Mouse (Mus musculus) neural tube, embryonic 14.5 days (tissue): ENCODE measurements at regions not wholly inside any gene's neighbourhood (a gene's known extent, or its start where the extent isn't known, plus 50 kb on each side); places are given as distances from the start of the nearest gene placed in this dataset.

Experiments used
- ATAC-seq: fragments of 200-750 bp; cut with Nextera tagmentation; 2 replicates; pipeline ENCODE4 v1.8.0; 2017; ENCODE audit warnings: low read depth, mild to moderate bottlenecking, moderate TSS enrichment, moderate library complexity
- H3K27ac ChIP-seq: fragments of 300-500 bp; sonication (generic); 2 replicates; pipeline ENCODE4 v1.5.1; 2014; ENCODE audit warnings: low read depth, mild to moderate bottlenecking, control low read depth, low read length, moderate library complexity, mixed read lengths
- H3K27me3 ChIP-seq: fragments of 300-500 bp; sonication (generic); 2 replicates; pipeline ENCODE4 v1.6.1; 2014; ENCODE audit warnings: low read length; ENCODE audit not compliant: control insufficient read depth, insufficient read depth
- H3K36me3 ChIP-seq: fragments of 300-500 bp; sonication (generic); 2 replicates; pipeline ENCODE4 v1.6.1; 2014; ENCODE audit warnings: low read length, mixed read lengths; ENCODE audit not compliant: control insufficient read depth, insufficient read depth
- H3K4me1 ChIP-seq: fragments of 300-500 bp; sonication (generic); 2 replicates; pipeline ENCODE4 v1.6.1; 2014; ENCODE audit warnings: low read length; ENCODE audit not compliant: control insufficient read depth, insufficient read depth
- H3K4me2 ChIP-seq: fragments of 300-500 bp; sonication (generic); 2 replicates; pipeline ENCODE4 v1.6.1; 2014; ENCODE audit warnings: mild to moderate bottlenecking, low read depth, low read length, control low read depth
- H3K4me3 ChIP-seq: fragments of 300-500 bp; sonication (generic); 2 replicates; pipeline ENCODE4 v1.5.1; 2014; ENCODE audit warnings: low read depth, low read length, control low read depth, mixed read lengths
- H3K9ac ChIP-seq: fragments of 300-500 bp; sonication (generic); replicated peaks from 2 replicates; pipeline ENCODE4 v1.6.1; 2014; ENCODE audit warnings: low read depth, mild to moderate bottlenecking, control low read depth, low read length, mixed read lengths
- H3K9me3 ChIP-seq: fragments of 300-500 bp; sonication (generic); 2 replicates; pipeline ENCODE4 v1.6.1; 2016; ENCODE audit warnings: low read length; ENCODE audit not compliant: control insufficient read depth
- WGBS: fragments of 180-500 bp; shearing (Covaris S2); extraction: QIAGEN DNeasy Blood & Tissue Kit; methylation state at CpG from one replicate; pipeline ENCODE4 v1.1.7; 2014; 5-methylcytosine and 5-hydroxymethylcytosine counted together

- no peak for ATAC-seq
- 73% methylated on average over 7 of the region's 7 CpGs for WGBS
- Histone ChIP-seq H3K4me2 (no peak overlapping the region), H3K9ac (no peak overlapping the region), H3K27ac (no peak overlapping the region), H3K4me3 (no peak overlapping the region), H3K9me3 (no peaks in the 10 kb centered on the region), H3K27me3 (no peaks in the 10 kb centered on the region), H3K4me1 (no peaks in the 10 kb centered on the region), H3K36me3 (no peaks in the 10 kb centered on the region)
Observed at GRCm38 (mm10) chr14:14544236-14544635, 143.1 kb downstream of the Olfr721-ps1 start.

DNA sequence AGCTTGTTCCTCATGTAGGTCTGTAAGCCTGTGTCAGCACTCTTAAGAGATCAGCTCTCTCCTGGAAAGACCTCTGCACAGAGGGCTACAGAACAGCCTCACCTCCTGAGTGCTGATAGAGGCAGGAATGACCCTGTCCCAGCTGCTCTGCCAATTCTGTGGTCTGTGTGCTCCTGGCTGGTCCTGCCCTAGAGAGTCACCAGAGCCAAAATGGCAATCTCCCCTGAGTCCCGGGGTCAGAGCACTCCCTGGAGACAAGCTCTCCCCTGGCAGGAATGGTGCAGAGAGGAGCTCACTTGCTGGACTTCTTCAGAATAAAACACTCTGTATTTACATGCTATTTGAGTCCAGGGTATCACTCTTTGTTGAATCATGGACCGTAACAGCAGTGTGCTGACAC is 149.9 kb upstream of the Slc4a7 start:
- H3K27ac ChIP-seq = no peak overlapping the region
- H3K4me3 ChIP-seq = no peak overlapping the region
- no peak for ATAC-seq
- WGBS = 66% methylated on average over 2 of the region's 2 CpGs
- H3K4me2 ChIP-seq = no peak overlapping the region
- H3K9ac ChIP-seq = no peak overlapping the region
- no peaks in the 10 kb centered on the region for H3K4me1 ChIP-seq
- no peaks in the 10 kb centered on the region for H3K27me3 ChIP-seq
- H3K9me3 ChIP-seq = no peaks in the 10 kb centered on the region
- no peaks in the 10 kb centered on the region for H3K36me3 ChIP-seq

DNA sequence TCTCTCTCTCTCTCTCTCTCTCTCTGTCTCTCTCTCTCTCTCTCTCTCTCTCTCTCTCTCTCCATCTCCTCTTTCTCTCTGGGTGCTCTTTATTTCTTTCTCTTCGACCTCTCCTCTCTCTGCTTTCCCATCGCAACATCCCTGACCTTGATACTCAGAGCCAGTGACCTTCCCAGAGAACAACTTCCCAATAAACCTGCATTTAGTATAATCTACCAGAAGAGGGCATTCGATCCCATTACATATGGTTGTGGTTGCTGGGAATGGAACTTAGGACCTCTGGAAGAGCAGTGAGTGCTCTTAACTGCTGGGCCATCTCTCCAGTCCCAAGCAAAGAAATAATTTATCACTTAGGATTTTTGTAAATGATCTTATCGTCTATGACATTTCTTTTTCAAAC is 127.2 kb upstream of the Slc4a7 start:
- no peak for ATAC-seq
- Histone ChIP-seq H3K4me2 (no peak overlapping the region), H3K36me3 (no peaks in the 10 kb centered on the region), H3K9me3 (no peaks in the 10 kb centered on the region), H3K4me3 (no peak overlapping the region), H3K27ac (no peak overlapping the region), H3K27me3 (no peaks in the 10 kb centered on the region), H3K9ac (no peak overlapping the region), H3K4me1 (no peaks in the 10 kb centered on the region)
- 72% methylated on average over 4 of the region's 4 CpGs for WGBS

- Histone ChIP-seq H3K4me1 (no peaks in the 10 kb centered on the region), H3K27ac (no peak overlapping the region), H3K4me3 (no peak overlapping the region), H3K27me3 (no peaks in the 10 kb centered on the region), H3K36me3 (no peaks in the 10 kb centered on the region), H3K9me3 (no peaks in the 10 kb centered on the region), H3K9ac (no peak overlapping the region), H3K4me2 (no peak overlapping the region)
- 90% methylated on average over 2 of the region's 2 CpGs for WGBS
- no peak for ATAC-seq
Observed at GRCm38 (mm10) chr14:14591939-14592338, 110.1 kb upstream of the Slc4a7 start.

DNA sequence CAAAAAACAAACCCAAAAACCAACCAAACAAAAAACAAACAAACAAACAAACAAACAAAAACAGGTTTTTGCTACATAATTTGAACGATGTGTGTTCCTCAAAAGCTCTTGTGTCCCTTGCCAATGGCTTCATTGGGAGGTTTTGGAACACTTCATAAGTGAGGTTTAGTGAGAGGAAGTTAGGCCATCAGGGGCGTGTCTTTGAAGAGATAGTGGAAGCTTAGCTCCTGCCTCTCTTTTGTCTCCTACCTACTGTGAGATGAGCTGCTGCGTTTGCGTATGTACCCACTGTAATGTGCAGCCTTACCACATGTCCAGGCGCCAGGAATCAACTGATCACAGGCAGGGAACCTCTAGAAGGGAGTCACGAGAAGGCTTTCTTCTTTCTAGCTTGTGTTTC is 107.3 kb upstream of the Slc4a7 start:
- H3K9ac ChIP-seq = no peak overlapping the region
- 86% methylated on average over 6 of the region's 6 CpGs for WGBS
- H3K27ac ChIP-seq = no peak overlapping the region

DNA sequence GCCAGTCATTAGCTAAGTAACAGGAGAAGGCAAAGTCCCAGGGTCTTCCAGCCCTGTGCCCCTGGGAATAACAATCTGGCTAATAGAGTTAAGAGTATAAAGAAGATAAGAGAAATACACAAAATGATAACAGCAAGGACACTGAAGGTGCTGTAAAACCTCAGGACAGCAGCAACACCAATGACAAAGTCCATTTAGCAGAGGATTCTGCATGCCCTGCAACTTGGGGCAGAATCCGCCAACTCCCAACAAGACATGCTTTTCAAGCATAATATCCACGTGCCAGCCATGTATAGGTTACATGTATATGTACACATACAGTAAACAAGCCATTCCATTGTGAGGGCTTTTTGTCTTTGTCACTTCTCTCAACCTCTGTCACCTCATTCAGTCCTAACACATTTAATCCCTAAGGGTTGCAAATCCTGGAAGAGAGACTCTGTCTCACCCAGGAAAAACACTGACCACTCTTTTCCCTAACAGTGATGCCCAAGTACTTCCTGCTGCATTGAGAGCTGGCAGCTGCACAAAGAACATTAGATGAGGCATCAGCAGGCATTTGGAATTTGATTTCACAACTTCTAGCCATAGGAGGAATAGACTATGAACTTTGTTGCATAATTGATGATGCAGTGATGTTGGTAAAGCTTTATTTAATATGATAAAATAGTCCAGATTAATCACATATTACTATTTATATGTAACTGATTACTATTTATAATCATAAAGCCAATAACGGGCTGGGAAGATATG is 105.8 kb upstream of the Slc4a7 start:
- 91% methylated on average over 3 of the region's 3 CpGs for WGBS
- H3K4me1 ChIP-seq = no peaks in the 10 kb centered on the region
- ATAC-seq = no peak

More for the DNA sequence above, 107.3 kb upstream of the Slc4a7 start:
- no peak overlapping the region for H3K4me2 ChIP-seq
- no peak for ATAC-seq
- no peaks in the 10 kb centered on the region for H3K4me1 ChIP-seq
- H3K4me3 ChIP-seq = no peak overlapping the region
- no peaks in the 10 kb centered on the region for H3K9me3 ChIP-seq
- no peaks in the 10 kb centered on the region for H3K27me3 ChIP-seq
- H3K36me3 ChIP-seq = no peaks in the 10 kb centered on the region

DNA sequence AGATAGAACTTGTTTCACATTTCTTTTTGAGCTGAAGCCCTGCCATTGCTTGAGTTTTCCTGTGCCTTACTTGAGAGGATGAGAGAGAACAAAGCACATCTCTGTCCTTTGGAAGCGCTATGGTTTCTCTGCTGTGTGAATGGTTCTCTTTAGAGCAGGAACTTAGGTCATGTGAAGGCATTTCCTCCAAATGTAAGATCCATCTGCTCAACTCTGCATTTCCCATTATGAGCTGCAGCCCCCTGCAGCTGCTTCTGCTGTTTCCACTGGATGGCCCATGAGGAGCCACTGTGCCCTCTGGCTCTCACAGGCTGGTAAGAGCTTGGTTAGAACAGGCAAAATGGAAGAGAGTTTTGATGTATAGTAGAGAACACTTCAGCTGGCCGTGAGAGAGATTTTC is 102.5 kb upstream of the Slc4a7 start:
- H3K9ac ChIP-seq = no peak overlapping the region
- no peak for ATAC-seq
- no peaks in the 10 kb centered on the region for H3K9me3 ChIP-seq
- no peaks in the 10 kb centered on the region for H3K4me1 ChIP-seq
- no peaks in the 10 kb centered on the region for H3K36me3 ChIP-seq
- no peak overlapping the region for H3K27ac ChIP-seq
- H3K4me2 ChIP-seq = no peak overlapping the region
- WGBS = 68% methylated on average over 2 of the region's 2 CpGs
- H3K27me3 ChIP-seq = no peaks in the 10 kb centered on the region
- H3K4me3 ChIP-seq = no peak overlapping the region

More for the DNA sequence above, 105.8 kb upstream of the Slc4a7 start:
- H3K9me3 ChIP-seq = no peaks in the 10 kb centered on the region
- no peak overlapping the region for H3K4me3 ChIP-seq
- H3K27me3 ChIP-seq = no peaks in the 10 kb centered on the region
- no peak overlapping the region for H3K27ac ChIP-seq
- no peak overlapping the region for H3K4me2 ChIP-seq
- H3K36me3 ChIP-seq = no peaks in the 10 kb centered on the region
- H3K9ac ChIP-seq = no peak overlapping the region

GRCm38 (mm10) chr14:14599990-14600389 is 102.1 kb upstream of the Slc4a7 start:
- Histone ChIP-seq H3K27me3 (no peaks in the 10 kb centered on the region), H3K9me3 (no peaks in the 10 kb centered on the region), H3K4me3 (no peak overlapping the region), H3K27ac (no peak overlapping the region), H3K9ac (no peak overlapping the region), H3K4me1 (no peaks in the 10 kb centered on the region), H3K4me2 (no peak overlapping the region), H3K36me3 (no peaks in the 10 kb centered on the region)
- 86% methylated on average over 6 of the region's 6 CpGs for WGBS
- no peak for ATAC-seq

GRCm38 (mm10) chr14:14603439-14603838 is 98.6 kb upstream of the Slc4a7 start:
- Histone ChIP-seq H3K9ac (no peak overlapping the region), H3K27ac (no peak overlapping the region), H3K4me2 (no peak overlapping the region), H3K36me3 (no peaks in the 10 kb centered on the region), H3K9me3 (no peaks in the 10 kb centered on the region), H3K4me1 (no peaks in the 10 kb centered on the region), H3K4me3 (no peak overlapping the region), H3K27me3 (no peaks in the 10 kb centered on the region)
- 91% methylated on average over 1 of the region's 1 CpGs for WGBS
- no peak for ATAC-seq
